Mouse (Mus musculus) gastrocnemius, postnatal 36 days (tissue): ENCODE results near the gene Ankrd22. TPM values are rescaled to one million over a fixed set of nuclear protein-coding genes. Genes with fewer than 3 reads are reported as not detected.

Experiments used
- DNase-seq, 2 experiments: peaks; one replicate each; pipeline ENCODE4 v3.0.0; 2022
- intact Hi-C: fragments of 180-260 bp; cut with DNase I; formaldehyde crosslinking; loops from one replicate; pipeline ENCODE4 v1.15.1; 2025
- total RNA-seq, 2 experiments: library from RNA; stranded (reverse); gene quantifications; 2 replicates each; pipeline ENCODE4 v1.2.3; 2021

Gene Ankrd22
- total RNA-seq, 2 experiments from 2014 or later, result not detected

DNA sequence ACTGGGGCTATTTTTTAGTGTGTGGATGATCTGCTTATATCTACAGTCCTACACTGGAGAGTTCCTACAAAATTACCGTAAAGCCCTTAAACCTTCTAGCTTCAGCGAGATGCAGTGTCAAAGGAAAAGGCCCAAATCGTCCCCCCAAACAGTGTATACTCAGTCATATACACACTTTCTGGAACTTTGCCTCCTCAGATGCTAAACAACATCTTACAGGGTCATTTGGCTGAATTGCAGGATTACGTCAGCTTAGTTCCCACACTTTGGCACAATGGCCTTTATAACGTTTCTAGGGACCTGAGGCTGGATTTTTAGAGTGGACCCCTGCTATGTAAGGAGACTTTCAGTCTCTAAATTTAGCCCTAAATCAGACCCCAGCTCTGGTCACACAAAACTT lies 16.6 kb upstream of the Ankrd22 start:
- intact Hi-C loops, result no loop called here
- DNase-seq, result no peak

DNA sequence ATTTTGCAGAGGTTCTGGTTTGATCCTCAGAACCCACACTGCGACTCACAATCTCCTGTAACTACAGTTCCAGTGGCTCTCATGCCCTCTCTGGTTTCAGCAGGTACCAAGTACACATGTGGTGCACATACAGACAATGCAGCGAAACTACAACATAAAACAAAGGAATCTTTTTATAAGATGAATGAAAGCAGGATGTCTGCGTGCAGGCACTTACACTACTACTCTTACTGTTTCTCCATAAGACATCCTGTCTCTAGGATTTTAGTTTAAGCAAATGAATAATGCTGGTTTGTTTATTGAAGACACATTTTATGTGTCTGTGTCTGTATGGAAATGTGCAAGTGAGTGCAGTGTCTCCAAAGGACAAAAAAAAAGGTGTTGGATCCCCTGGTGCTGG lies 15.4 kb upstream of the Ankrd22 start:
- intact Hi-C loops, result no loop called here
- no peak for DNase-seq

DNA sequence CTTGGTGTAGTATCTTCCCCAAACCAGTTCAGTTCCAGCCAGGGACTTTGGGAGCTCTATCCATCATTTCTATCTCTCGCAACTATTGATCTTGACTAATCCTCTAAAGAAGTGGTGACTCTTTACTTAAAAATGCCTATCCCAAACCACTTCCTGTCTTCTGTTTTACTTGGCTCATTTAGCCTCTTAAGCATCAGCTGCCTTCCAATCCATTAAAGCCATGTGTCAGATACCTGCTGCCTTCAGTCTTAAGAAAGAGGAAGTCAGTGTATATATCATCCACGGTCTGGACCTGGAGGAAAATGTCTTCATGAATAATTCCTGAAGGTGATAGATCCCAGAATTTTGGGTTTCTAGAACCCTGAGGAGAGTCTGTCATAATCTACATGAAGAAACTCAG lies 14.5 kb upstream of the Ankrd22 start:
- DNase-seq, result no peak
- intact Hi-C loops, result no loop called here

DNA sequence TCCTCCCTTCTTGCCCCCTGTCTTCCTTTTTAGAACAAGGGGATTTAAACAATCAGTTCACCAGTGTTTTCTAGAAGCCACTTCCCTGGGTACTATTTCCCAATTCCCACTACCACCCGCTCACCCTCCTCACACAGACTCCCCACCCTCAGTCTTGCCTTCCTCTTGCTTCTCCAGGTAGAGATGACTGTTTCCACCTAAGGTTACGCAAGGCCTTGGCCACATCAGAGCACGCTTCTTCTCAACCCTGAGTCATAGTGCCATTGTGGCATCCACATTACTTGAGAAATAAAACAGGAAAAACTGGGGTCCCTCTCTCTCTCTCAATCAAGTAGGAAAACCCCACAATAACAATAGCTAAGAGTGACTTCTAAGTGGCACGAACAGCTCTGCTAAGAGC lies 13.3 kb upstream of the Ankrd22 start:
- no peak for DNase-seq
- intact Hi-C loops, result no loop called here

DNA sequence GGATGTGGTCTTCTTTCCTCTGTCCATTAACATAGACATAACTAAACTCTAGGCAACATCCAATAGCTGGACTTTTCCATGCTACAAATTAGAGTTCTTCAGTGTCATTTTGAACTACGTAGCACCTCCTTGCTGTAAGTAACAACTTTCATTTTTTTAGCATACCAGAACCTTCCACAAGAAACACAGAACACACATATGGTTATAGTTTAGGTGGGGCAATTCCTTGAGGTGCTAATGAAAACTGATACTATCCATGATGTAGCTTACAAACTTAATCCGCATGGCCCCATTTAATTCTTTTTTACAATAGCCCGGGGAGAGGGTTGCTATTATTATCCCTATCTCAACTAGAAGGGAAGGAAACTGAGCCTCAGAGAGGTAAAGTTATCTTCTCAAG lies 8.2 kb upstream of the Ankrd22 start:
- intact Hi-C loops, result no loop called here
- no peak for DNase-seq

DNA sequence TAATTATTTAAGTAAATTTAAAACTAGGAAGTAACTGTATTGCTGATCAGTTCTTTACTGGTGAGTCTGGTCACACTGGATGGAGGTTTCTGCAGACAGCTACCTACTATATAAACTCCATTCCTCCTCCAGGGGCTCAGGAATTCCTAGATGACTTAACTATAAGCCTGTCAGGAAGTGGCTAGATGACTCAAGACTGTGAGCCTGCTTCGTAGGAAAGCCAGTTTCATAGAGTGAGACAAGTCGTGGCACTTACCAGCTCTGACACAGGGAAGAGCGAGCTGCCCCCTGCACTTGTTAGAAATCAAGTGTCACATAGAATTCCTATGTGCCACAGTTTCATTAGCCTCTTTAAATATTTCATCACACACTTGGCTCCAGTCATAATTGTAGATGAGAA lies 5.3 kb upstream of the Ankrd22 start:
- intact Hi-C loops, result no loop called here
- no peak for DNase-seq

DNA sequence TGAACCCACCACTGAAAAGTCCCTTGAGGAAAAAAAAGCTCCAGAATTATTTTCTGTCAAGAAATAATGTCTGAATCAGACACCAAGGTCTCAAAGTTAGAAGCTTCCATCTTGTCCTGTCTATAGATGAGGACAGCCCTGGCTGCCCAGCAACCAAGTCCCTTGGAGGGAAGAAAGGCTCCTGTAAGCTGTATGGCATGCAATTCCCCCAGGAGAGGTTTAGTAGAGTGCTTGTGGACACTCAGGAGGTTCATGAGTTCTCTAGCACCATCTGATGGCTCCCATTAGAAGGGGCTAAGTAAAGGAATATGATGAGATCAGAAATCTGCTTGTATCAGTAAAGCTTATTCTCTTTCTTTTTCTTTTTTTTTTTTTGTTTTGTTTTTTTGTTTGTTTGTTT lies 3.3 kb upstream of the Ankrd22 start:
- intact Hi-C loops, result no loop called here

DNA sequence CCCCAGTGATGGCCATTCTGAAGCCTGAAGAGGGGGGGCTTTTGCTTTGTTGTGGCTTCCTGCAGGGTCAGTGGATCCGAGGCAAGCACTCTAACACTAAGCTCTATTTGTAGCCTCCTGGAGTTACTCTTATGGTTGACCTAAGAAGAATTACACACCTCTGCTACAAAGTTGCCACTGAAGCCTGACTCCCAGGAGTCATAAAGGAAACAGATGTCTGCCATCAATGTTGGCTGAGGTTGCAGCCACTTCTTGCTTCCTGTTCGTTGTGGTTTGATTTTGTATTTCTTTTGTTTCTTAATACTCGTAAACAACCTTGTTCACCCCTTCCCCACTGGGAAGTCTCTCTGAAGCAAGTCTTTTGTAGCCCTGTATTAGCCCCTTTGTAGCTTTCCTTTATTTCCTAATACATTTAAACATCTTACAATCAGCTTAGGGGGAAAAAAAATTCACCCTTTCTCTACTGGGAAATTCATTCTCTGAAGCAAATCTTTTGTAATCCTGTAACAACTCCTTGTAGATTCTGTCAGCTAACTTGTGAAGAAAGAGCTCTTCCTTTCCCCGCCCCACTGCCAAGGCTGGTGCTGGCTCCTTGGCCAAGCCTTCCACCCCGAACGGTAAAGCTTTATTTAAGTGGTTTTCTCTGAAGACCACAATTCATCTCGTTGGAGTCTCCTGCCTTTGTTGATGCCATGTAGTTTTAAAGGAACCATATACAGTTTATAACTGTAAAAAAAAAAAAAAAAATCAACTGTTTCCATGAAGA lies 2.2 kb upstream of the Ankrd22 start:
- no peak for DNase-seq
- intact Hi-C loops, result no loop called here

More for the DNA sequence above, 3.3 kb upstream of the Ankrd22 start:
- DNase-seq, result no peak

DNA sequence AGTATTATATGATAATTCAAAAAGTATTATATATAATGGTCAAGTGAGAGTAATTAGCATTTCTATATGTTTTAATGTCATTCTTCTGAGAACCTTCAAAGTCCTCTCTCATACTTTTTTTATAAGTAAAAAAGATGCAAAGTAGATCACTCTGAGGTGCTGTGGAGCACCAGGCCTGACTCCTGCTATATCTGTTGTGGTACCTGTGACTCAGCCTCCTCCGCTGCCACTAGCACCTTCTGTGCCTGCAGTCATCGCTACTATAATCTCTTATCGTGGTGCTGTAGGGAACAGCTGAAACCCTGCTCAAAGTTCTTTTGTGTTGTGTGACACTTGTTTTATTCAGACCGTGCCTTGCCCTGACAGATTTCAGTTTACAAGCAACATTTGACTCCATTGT lies 533 bp upstream of the Ankrd22 start:
- no peak for DNase-seq
- intact Hi-C loops, result no loop called here

DNA sequence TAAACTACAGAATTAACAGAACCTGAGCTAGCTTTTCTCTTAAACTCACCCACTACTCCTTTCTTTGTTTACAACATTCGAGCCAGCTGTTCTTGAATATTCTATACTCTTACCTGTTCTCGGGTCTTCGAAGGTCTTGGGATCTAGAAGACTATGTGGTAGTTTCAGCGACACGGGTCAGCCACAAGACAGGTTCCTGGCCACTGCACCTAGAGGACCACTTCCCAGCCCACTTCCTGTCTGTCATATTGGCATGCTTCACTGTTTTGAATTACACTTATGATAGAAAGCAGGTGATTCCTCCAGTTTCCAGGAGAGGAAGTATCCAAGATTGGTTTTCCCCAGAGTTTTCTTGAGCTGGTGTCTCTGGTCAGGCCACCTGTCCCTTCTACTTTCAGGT lies 3.2 kb downstream of the Ankrd22 start:
- intact Hi-C loops, result no loop called here
- no peak for DNase-seq

DNA sequence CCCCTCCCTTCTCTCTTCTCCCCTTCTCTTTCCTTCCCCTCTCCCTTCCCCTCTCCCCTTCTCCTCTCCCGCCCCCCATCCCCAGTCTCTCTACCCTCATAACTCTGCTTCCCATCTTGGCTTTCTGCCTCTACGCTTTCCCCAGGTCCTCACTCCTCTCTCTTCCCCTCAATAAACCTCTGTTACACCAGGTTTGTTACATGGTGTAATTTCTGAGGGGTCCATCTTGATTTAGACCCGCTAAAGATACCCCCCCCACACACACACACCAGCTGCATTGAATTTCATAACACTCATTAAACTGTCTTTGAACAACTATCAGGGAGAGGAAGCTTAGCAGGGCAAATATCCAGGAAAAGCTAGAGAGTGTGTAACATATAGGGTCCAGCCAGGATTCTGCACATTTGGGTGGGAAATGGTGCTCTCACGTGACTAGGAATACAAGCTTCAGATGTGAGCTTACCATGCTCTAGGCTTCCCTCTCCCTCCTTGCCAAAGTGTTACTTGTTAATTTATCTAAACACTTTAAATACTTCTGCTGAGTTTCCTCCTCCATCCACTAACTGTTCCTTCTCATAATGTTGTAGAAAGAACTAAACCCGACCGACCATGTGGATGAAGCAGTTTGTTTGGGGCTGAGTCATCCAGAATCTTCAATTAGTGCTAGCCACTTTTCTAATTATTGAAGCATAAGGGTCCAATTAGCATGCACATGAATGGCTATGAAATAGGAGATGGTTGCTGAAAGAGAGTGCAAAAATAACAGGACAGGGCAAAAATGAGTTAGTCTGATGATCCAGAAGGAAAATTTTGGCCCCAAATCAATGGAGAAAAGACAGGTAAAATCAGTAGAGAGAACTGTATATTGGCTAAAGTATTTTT lies 12.3 kb downstream of the Ankrd22 start:
- DNase-seq, result no peak
- intact Hi-C loops, result no loop called here

DNA sequence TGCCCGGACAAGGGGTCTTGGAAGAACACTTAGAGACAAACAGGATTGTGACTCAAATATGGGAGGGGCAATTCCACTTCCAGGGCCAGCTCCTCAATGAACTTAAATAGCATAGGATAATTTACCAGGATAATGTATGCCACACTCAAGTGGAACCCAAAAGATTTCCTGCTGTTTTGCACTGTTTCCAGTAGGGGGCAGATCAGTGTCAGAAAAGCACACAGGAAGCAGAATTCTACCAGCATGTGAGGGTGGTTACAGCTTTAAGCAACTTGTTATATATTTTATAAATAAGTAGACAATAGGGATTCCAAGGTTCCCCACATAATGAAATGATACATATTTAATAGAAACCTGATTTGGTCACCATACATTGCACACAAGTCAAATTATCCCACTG lies 13.9 kb downstream of the Ankrd22 start:
- intact Hi-C loops, result no loop called here
- DNase-seq, result no peak

DNA sequence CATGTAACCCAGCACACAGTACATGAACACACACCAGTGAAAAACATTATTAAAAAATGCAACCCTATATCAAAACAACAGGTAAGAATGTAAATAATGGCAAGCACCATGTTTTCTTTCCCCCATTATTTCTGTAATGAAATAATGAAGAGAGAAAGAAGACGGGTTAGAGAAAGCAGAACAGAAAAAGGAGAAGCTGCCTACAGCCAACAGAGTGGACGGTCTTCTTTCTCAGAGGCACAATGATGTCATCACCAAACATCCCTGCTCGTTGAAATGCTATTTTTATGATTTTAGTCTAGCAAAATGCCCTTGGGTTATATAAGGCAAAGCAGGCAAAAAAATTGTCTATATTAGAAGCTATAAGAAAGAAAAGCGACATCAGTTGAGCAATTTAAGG lies 17.4 kb downstream of the Ankrd22 start:
- intact Hi-C loops, result no loop called here

DNA sequence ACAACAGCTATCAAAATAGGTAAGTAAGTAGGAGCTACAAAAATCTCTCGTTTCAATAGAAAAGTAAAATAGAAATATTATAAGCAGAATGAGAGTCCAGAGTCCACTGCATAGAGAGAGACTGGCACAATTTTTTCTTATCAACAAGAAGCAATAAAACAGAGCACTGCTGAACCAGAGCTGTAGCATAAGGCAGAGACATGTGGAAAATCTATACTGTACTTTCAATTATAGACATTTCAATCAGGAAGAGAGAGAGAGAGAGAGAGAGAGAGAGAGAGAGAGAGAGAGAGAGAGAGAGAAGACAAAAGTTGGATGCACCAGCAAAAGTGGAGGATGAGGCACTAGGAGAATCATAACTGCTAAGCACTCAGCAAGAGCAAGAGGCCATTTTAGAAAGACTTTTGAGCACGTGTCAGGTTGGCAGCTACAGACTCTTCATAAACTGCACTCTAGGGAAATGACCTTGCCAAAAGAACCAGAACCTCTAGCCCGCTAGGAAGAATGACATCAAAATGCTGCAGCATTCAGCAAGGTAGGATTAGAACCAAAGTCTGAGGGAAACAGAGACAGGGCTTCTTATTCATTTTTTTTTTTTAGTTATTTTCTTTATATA lies 26.3 kb downstream of the Ankrd22 start:
- DNase-seq, result no peak
- intact Hi-C loops, result no loop called here

More for the DNA sequence above, 17.4 kb downstream of the Ankrd22 start:
- DNase-seq, result no peak

DNA sequence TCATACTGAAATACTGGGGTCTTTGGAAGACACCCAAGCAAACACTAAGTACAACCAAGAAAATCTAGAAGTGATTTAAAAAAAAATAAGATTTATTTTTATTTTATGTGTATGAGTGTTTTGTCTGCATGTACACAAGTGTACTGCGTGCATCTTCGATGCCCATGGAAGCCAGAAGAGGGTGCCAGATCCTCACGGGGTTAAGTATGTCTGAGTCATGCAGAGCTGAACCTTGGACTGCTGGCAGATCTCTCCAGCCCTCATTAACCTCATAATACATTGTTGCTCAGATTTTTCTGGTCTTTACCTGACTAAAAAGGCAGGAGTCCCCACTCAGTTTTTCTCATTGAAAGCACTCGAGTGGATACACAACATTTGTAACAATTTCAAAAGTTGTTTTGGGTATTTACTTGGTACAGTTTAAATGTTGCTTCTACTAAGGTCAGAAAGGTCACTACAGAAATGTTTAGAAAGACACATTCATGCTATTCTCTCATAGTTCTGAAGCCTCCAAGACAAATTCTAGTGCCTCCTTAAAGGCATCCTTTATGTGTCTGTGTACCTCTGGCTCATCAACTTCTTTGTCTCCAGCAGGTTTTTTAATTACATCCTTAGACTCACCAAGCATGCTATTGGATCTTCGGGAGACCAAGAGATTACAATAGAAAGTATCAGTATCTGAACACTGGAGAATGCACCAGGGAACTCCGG lies 27.0 kb downstream of the Ankrd22 start:
- intact Hi-C loops, result no loop called here
- no peak for DNase-seq

DNA sequence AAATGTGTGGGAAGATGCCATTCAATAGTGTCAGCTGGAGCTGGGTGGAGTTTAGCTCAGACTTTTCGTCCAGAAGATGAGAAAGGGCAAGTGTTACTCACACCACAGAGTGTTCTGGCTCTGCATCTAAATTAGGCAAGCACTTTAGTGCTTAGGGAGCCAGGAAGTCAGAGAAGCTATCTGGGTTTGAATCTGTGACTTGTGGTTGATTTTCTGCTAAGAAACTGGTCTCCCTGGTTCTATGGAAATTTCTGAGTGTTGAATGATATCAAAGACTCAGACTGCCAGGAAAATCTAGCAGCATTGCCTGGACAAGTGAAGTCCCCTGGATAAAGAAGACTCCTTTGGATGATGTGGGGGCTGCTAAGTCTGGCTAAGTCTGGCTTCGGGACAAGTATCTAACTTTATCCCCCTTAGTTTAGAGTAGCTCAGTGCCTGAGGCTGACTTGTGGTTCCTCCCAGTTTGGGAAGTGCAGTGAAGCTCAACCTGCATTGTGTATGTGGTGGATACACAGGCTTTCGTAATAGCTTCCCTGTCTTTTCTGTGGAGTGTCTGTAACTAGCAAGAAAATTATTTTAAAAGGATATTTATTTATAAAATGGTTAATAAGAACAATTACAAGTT lies 45.6 kb downstream of the Ankrd22 start:
- no peak for DNase-seq
- intact Hi-C loops, result no loop called here

DNA sequence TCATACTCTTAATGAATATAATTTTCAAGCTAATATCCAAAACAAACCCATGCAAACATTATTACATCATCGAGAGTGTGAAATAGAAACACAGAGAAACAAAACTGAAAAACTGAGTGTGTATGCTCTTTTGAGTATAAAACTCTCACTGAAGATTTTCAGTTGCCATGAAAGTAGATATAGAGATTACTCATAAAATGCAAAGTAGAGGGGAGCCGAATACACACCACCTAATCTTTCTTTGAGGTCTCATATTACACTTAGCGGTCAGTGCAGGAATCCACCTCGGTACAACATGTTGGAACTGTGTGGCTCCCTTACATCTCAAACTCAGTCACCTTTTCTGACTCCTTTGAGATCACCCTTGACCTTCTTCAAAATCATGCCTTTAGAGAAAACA lies 46.2 kb downstream of the Ankrd22 start:
- no peak for DNase-seq

DNA sequence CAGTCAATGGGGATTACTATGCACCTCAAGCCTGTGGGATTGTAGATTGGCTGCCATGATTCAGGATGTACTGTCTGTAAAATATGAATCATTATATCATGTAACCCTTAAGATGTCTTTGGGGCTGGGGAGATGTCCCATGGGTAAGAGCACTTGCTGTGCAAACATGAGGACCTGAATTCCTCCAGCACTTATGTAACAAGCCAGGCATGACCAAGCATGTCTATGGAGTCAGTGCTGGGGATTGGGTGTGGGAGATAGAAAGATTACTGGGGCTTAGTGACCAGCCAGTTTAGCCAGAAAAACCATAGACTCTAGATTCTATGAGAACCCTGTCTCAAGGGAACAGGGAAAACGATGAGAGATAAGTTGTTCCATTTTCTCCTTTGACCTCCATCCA lies 46.8 kb downstream of the Ankrd22 start:
- no peak for DNase-seq
- intact Hi-C loops, result no loop called here

More for the DNA sequence above, 46.2 kb downstream of the Ankrd22 start:
- intact Hi-C loops, result no loop called here

DNA sequence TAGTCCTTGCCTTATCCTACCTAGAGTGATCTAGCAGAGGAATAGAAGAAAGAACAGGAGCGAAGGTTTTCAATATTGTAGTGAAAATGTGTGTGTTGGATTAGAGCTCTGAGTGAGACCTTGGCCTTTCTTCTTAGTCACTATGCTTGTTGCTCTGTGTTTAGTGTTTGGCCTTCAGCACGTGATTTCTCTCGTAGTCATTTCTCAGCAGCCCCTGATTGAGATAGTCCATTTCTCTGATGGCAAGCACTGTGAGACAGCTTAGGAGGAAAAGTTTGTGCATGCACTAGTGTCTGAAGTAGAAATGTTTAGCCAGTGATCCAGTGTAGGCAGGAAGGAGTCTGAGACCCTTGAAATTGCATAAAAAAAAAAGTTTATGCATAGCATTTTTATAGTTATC lies 61.0 kb downstream of the Ankrd22 start:
- intact Hi-C loops, result no loop called here
- no peak for DNase-seq

DNA sequence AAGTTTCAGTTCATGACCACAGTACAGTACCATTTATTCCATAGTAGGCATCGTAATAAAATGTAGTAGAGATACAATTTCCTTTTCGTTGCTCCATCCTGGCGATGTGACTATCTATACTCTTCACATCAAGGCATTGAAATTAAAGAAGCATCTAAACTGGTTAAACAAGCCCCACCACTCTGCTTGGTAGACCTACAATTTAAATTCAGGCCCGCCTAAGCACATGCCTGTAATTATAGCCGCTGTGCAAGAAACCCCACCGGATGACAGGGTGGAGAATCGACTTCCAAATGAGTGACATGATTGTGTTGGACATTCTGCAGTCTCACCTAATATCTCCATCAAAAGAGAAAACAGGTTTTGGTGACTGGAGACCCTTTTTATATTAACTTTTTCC lies 64.0 kb downstream of the Ankrd22 start:
- DNase-seq, result no peak
- intact Hi-C loops, result no loop called here
